Mouse (Mus musculus): ENCODE measurements around the gene Phka2. TPM values are rescaled to one million over a fixed set of nuclear protein-coding genes. Genes with fewer than 3 reads are reported as not detected.

Gene Phka2
- 10 to 100 TPM; 44.3 to 47.8 TPM for total RNA-seq (2023)

GRCm38 (mm10) chrX:160502048-160503041, at the start of gene Phka2:
Phka2 (plus strand) TSS chrX:160502166.

Other genes starting within 250 kb of the Phka2 start
- gene Adgrg2, start 111.5 kb upstream of the Phka2 start, total RNA-seq (2023), result not detected
- not detected for gene Ppef1, start 233.6 kb downstream of the Phka2 start, total RNA-seq (2023)